ENCODE assay signal across 16 mouse cellular contexts in genomic region chr2:32320721-32321120, GRCm38 (mm10). TPM values are rescaled to one million over a fixed set of nuclear protein-coding genes. Genes with fewer than 3 reads are reported as not detected.
DNase-seq lines count a peak whose midpoint lies in the region; ATAC-seq lines count a peak whose summit lies in the region.
"Had no signal": no experiment of that assay in that cellular context is flagged by ENCODE, and none has a peak within 500 bp of the region (broad histone marks: within the 10 kb centered on the region; RNA-seq: fewer than 3 reads in every experiment).

No protein-coding gene starts in this region.

- peak overlapping the region; percentile 20; the same call in 1 of the 2 replicates for H3K27ac ChIP-seq in heart, embryonic 16.5 days (ENCODE audit: low read length)
- H3K27ac ChIP-seq in midbrain, embryonic 10.5 days (replicated peaks) = 0 out of 2 replicates have a peak overlapping the region, but pooled peaks have one; percentile 52
- H3K27ac ChIP-seq in midbrain, embryonic 15.5 days = no peak overlapping the region
- peak overlapping the region; percentile 98 for H3K27ac ChIP-seq in limb, embryonic 10.5 days
- no peak overlapping the region for H3K27ac ChIP-seq in neural tube, embryonic 15.5 days (replicated peaks)
- H3K27ac ChIP-seq: hindbrain, embryonic 15.5 days; kidney, postnatal 0 days had no signal

- 60% methylated on average over 11 of the region's 11 CpGs for WGBS in heart, embryonic 16.5 days
- WGBS in midbrain, embryonic 10.5 days = 70% methylated on average over 11 of the region's 11 CpGs
- WGBS in midbrain, embryonic 15.5 days = 72% methylated on average over 11 of the region's 11 CpGs
- WGBS in limb, embryonic 10.5 days = 56% methylated on average over 11 of the region's 11 CpGs
- 69% methylated on average over 11 of the region's 11 CpGs for WGBS in neural tube, embryonic 15.5 days

- H3K4me3 ChIP-seq in heart, embryonic 16.5 days (ENCODE audit: low read length) = no peak overlapping the region
- H3K4me3 ChIP-seq in midbrain, embryonic 10.5 days = no peak overlapping the region
- no peak overlapping the region for H3K4me3 ChIP-seq in midbrain, embryonic 15.5 days
- H3K4me3 ChIP-seq in limb, embryonic 10.5 days = peak overlapping the region; percentile 69
- H3K4me3 ChIP-seq in neural tube, embryonic 15.5 days (replicated peaks) = no peak overlapping the region
- H3K4me3 ChIP-seq: erythroblast, embryonic 14.5 days; hindbrain, embryonic 15.5 days had no signal

- no peaks in the 10 kb centered on the region for H3K9me3 ChIP-seq in heart, embryonic 16.5 days (replicated peaks; ENCODE audit: control insufficient read depth, low read length)
- no peaks in the 10 kb centered on the region for H3K9me3 ChIP-seq in midbrain, embryonic 10.5 days (replicated peaks)
- no peaks in the 10 kb centered on the region for H3K9me3 ChIP-seq in midbrain, embryonic 15.5 days
- no peaks in the 10 kb centered on the region for H3K9me3 ChIP-seq in limb, embryonic 10.5 days (replicated peaks)
- no peaks in the 10 kb centered on the region for H3K9me3 ChIP-seq in neural tube, embryonic 15.5 days (replicated peaks)
- H3K9me3 ChIP-seq: hindbrain, embryonic 15.5 days had no signal

- peaks cover 23% of the 10 kb centered on the region for H3K4me1 ChIP-seq in heart, embryonic 16.5 days (ENCODE audit: control insufficient read depth, insufficient read depth, low read length)
- peaks cover 66% of the 10 kb centered on the region for H3K4me1 ChIP-seq in midbrain, embryonic 10.5 days
- H3K4me1 ChIP-seq in midbrain, embryonic 15.5 days = peaks cover 41% of the 10 kb centered on the region
- peaks cover 77% of the 10 kb centered on the region for H3K4me1 ChIP-seq in limb, embryonic 10.5 days
- H3K4me1 ChIP-seq in neural tube, embryonic 15.5 days = peaks cover 35% of the 10 kb centered on the region

- H3K9ac ChIP-seq in heart, embryonic 16.5 days (ENCODE audit: low read length) = no peak overlapping the region
- no peak overlapping the region for H3K9ac ChIP-seq in midbrain, embryonic 15.5 days
- H3K9ac ChIP-seq in neural tube, embryonic 15.5 days (replicated peaks) = no peak overlapping the region
- H3K9ac ChIP-seq: hindbrain, embryonic 15.5 days; liver, postnatal 0 days had no signal

- no peak for ATAC-seq in heart, embryonic 16.5 days (replicated peaks; ENCODE audit: extremely low read depth, insufficient read depth, low FRiP score)
- ATAC-seq in midbrain, embryonic 15.5 days (replicated peaks) = no peak
- ATAC-seq in neural tube, embryonic 15.5 days (ENCODE audit: low FRiP score) = no peak
- ATAC-seq: CD4-positive, CD25-positive, alpha-beta regulatory T cell, adult 4 months; liver, postnatal 0 days had no signal

- H3K4me2 ChIP-seq in heart, embryonic 16.5 days (ENCODE audit: low read depth, low read length) = no peak overlapping the region
- H3K4me2 ChIP-seq in midbrain, embryonic 15.5 days = no peak overlapping the region
- H3K4me2 ChIP-seq in neural tube, embryonic 15.5 days = no peak overlapping the region
- H3K4me2 ChIP-seq: hindbrain, embryonic 15.5 days had no signal

- H3K36me3 ChIP-seq in heart, embryonic 16.5 days (ENCODE audit: control insufficient read depth, insufficient read depth) = no peaks in the 10 kb centered on the region
- H3K36me3 ChIP-seq in midbrain, embryonic 10.5 days = no peaks in the 10 kb centered on the region
- H3K36me3 ChIP-seq in midbrain, embryonic 15.5 days (replicated peaks) = peaks cover 10% of the 10 kb centered on the region; the same call in 1 of the 2 replicates
- peaks cover 26% of the 10 kb centered on the region for H3K36me3 ChIP-seq in limb, embryonic 10.5 days
- peaks cover 37% of the 10 kb centered on the region for H3K36me3 ChIP-seq in neural tube, embryonic 15.5 days

- H3K27me3 ChIP-seq in heart, embryonic 16.5 days (ENCODE audit: control insufficient read depth, insufficient read depth, low read length) = peaks cover 14% of the 10 kb centered on the region
- H3K27me3 ChIP-seq in midbrain, embryonic 10.5 days (ENCODE audit: low read depth, poor library complexity, severe bottlenecking) = peaks cover 43% of the 10 kb centered on the region
- no peaks in the 10 kb centered on the region for H3K27me3 ChIP-seq in midbrain, embryonic 15.5 days (replicated peaks)
- no peaks in the 10 kb centered on the region for H3K27me3 ChIP-seq in limb, embryonic 10.5 days (ENCODE audit: low read depth, poor library complexity, severe bottlenecking)
- H3K27me3 ChIP-seq in neural tube, embryonic 15.5 days (replicated peaks) = 0 out of 2 replicates have a peak, but pooled peaks cover 2% of the 10 kb centered on the region

- DNase-seq in heart, adult 18-20 months = no peak
- no peak for DNase-seq in midbrain, embryonic 10.5 days (ENCODE audit: low spot score)
- no peak for DNase-seq in limb, embryonic 10.5 days (ENCODE audit: low spot score)
- DNase-seq in right cerebral cortex, postnatal 25 days = no peak
- DNase-seq: adrenal gland, postnatal 14 days; cerebellum, postnatal 25 days; liver, postnatal 0 days; right cerebral cortex, adult 18-20 months had no signal

RNA-seq across cellular contexts. Expression of gene Ciz1, which starts 31.4 kb away (rescaled TPM):
- polyA plus RNA-seq in heart, embryonic 16.5 days (2015; fragmentation: Nextera tagmentation; extraction: Ambion mirVana) = 36.7 and 38.4 TPM in 2 replicates
- 10 to 100 TPM; 19.1 to 27.2 TPM for total RNA-seq in heart, adult 18-20 months (2021)
- 60.5 and 69.8 TPM in 2 replicates for polyA plus RNA-seq in midbrain, embryonic 10.5 days (2016; fragmentation: Nextera tagmentation; extraction: Ambion mirVana)
- 62.5 and 64.4 TPM in 2 replicates for polyA plus RNA-seq in midbrain, embryonic 15.5 days (2015; fragmentation: Nextera tagmentation; extraction: Ambion mirVana)
- polyA plus RNA-seq in limb, embryonic 10.5 days (2016; fragmentation: Nextera tagmentation; extraction: Ambion mirVana) = 61.3 and 74.8 TPM in 2 replicates
- 43.8 and 44.8 TPM in 2 replicates for polyA plus RNA-seq in neural tube, embryonic 15.5 days (2015; fragmentation: Nextera tagmentation; extraction: Ambion mirVana)

RNA-seq across cellular contexts. Expression of gene Dnm1, which starts 32.4 kb away (rescaled TPM):
- 2.4 and 2.7 TPM in 2 replicates for polyA plus RNA-seq in heart, embryonic 16.5 days (2015; fragmentation: Nextera tagmentation; extraction: Ambion mirVana)
- 1 to 10 TPM; 3.6 to 4.4 TPM for total RNA-seq in heart, adult 18-20 months (2021)
- 9.0 and 12.2 TPM in 2 replicates for polyA plus RNA-seq in midbrain, embryonic 10.5 days (2016; fragmentation: Nextera tagmentation; extraction: Ambion mirVana)
- polyA plus RNA-seq in midbrain, embryonic 15.5 days (2015; fragmentation: Nextera tagmentation; extraction: Ambion mirVana) = 78.4 and 79.0 TPM in 2 replicates
- polyA plus RNA-seq in limb, embryonic 10.5 days (2016; fragmentation: Nextera tagmentation; extraction: Ambion mirVana) = 27.1 and 33.6 TPM in 2 replicates
- 72.4 and 86.9 TPM in 2 replicates for polyA plus RNA-seq in neural tube, embryonic 15.5 days (2015; fragmentation: Nextera tagmentation; extraction: Ambion mirVana)
- total RNA-seq: neutrophil, adult 5-6 weeks had no signal
- polyA plus RNA-seq: CD4-positive, CD25-positive, alpha-beta regulatory T cell, adult 4 months had no signal

RNA-seq across cellular contexts. Expression of gene Swi5, which starts 32.8 kb away (rescaled TPM):
- 305 and 327 TPM in 2 replicates for polyA plus RNA-seq in heart, embryonic 16.5 days (2015; fragmentation: Nextera tagmentation; extraction: Ambion mirVana)
- total RNA-seq in heart, adult 18-20 months (2021) = 100 to 1,000 TPM; 214 to 232 TPM
- polyA plus RNA-seq in midbrain, embryonic 10.5 days (2016; fragmentation: Nextera tagmentation; extraction: Ambion mirVana) = 536 and 538 TPM in 2 replicates
- 404 TPM in 2 replicates for polyA plus RNA-seq in midbrain, embryonic 15.5 days (2015; fragmentation: Nextera tagmentation; extraction: Ambion mirVana)
- 440 and 446 TPM in 2 replicates for polyA plus RNA-seq in limb, embryonic 10.5 days (2016; fragmentation: Nextera tagmentation; extraction: Ambion mirVana)
- 421 and 448 TPM in 2 replicates for polyA plus RNA-seq in neural tube, embryonic 15.5 days (2015; fragmentation: Nextera tagmentation; extraction: Ambion mirVana)

RNA-seq across cellular contexts. Expression of gene Golga2, which starts 33.5 kb away (rescaled TPM):
- 27.4 and 28.1 TPM in 2 replicates for polyA plus RNA-seq in heart, embryonic 16.5 days (2015; fragmentation: Nextera tagmentation; extraction: Ambion mirVana)
- total RNA-seq in heart, adult 18-20 months (2021) = 10 to 100 TPM; 67.6 to 75.5 TPM
- polyA plus RNA-seq in midbrain, embryonic 10.5 days (2016; fragmentation: Nextera tagmentation; extraction: Ambion mirVana) = 16.7 and 21.1 TPM in 2 replicates
- polyA plus RNA-seq in midbrain, embryonic 15.5 days (2015; fragmentation: Nextera tagmentation; extraction: Ambion mirVana) = 34.1 and 35.6 TPM in 2 replicates
- polyA plus RNA-seq in limb, embryonic 10.5 days (2016; fragmentation: Nextera tagmentation; extraction: Ambion mirVana) = 20.4 and 25.0 TPM in 2 replicates
- polyA plus RNA-seq in neural tube, embryonic 15.5 days (2015; fragmentation: Nextera tagmentation; extraction: Ambion mirVana) = 27.5 and 31.3 TPM in 2 replicates

Comparison
In these comparisons a context has a peak if more than half of its experiments do, and no peak if none do; other contexts are left out.
1. H3K27ac ChIP-seq: peak in heart, embryonic 16.5 days (single experiment), midbrain, embryonic 10.5 days (single experiment) and limb, embryonic 10.5 days (single experiment); none in midbrain, embryonic 15.5 days (single experiment) and neural tube, embryonic 15.5 days (single experiment).